Mouse (Mus musculus) heart, postnatal 36 days (tissue): ENCODE measurements around the gene Tgfa. TPM values are rescaled to one million over a fixed set of nuclear protein-coding genes. Genes with fewer than 3 reads are reported as not detected.
A peak's percentile ranks its signal among the peaks of the same experiment; 100 is the strongest.

Experiments
- DNase-seq, 2 experiments: peaks; one replicate each; pipeline ENCODE4 v3.0.0; 2021 to 2022
- intact Hi-C: fragments of 180-260 bp; cut with DNase I; formaldehyde crosslinking; loops from one replicate; pipeline ENCODE4 v1.15.1; 2025
- total RNA-seq, 2 experiments: library from RNA; stranded (reverse); gene quantifications; 2 replicates each; pipeline ENCODE4 v1.2.3; 2021

Gene Tgfa
- total RNA-seq, 2 experiments from 2014 or later, result 1.1 to 1.4 TPM

- intact Hi-C loops, result no loop called here
- no peak for DNase-seq
Measured at GRCm38 (mm10) chr6:86186106-86186955, 8.7 kb upstream of the Tgfa start.

GRCm38 (mm10) chr6:86188741-86189480 lies 6.1 kb upstream of the Tgfa start:
- intact Hi-C loops, result no loop called here
- no peak for DNase-seq

GRCm38 (mm10) chr6:86190622-86191021 lies 4.4 kb upstream of the Tgfa start:
- no peak for DNase-seq
- intact Hi-C loops, result no loop called here

GRCm38 (mm10) chr6:86192978-86193377 lies 2.0 kb upstream of the Tgfa start:
- intact Hi-C loops, result no loop called here
- no peak for DNase-seq

GRCm38 (mm10) chr6:86193879-86194278 lies 1.1 kb upstream of the Tgfa start:
- peak; percentile 33 to 62 for DNase-seq
- intact Hi-C loops, result no loop called here

- intact Hi-C loops, result loop anchor here (5.0 kb wide), 1 partner anchor 166 kb away; no protein-coding TSS in a partner anchor
- no peak for DNase-seq
Measured at GRCm38 (mm10) chr6:86196034-86196433, 1.0 kb downstream of the Tgfa start.

- intact Hi-C loops, result loop anchor here (5.0 kb wide), 1 partner anchor 165 kb away; no protein-coding TSS in a partner anchor
- no peak for DNase-seq
Measured at GRCm38 (mm10) chr6:86197150-86197862, 2.3 kb downstream of the Tgfa start.

- DNase-seq, result no peak
- intact Hi-C loops, result no loop called here
Measured at GRCm38 (mm10) chr6:86200934-86201333, 5.9 kb downstream of the Tgfa start.

GRCm38 (mm10) chr6:86203101-86203500 lies 8.1 kb downstream of the Tgfa start:
- intact Hi-C loops, result no loop called here
- DNase-seq, result no peak

- DNase-seq, result no peak
- intact Hi-C loops, result no loop called here
Measured at GRCm38 (mm10) chr6:86206014-86206413, 11.0 kb downstream of the Tgfa start.

- no peak for DNase-seq
- intact Hi-C loops, result no loop called here
Measured at GRCm38 (mm10) chr6:86206985-86207384, 12.0 kb downstream of the Tgfa start.

- intact Hi-C loops, result no loop called here
- DNase-seq, result no peak
Measured at GRCm38 (mm10) chr6:86209133-86210016, 14.4 kb downstream of the Tgfa start.

GRCm38 (mm10) chr6:86210017-86210408 lies 15.0 kb downstream of the Tgfa start:
- intact Hi-C loops, result no loop called here
- DNase-seq, result no peak

- intact Hi-C loops, result no loop called here
- no peak for DNase-seq
Measured at GRCm38 (mm10) chr6:86210619-86211018, 15.6 kb downstream of the Tgfa start.

GRCm38 (mm10) chr6:86211081-86211763 lies 16.2 kb downstream of the Tgfa start:
- intact Hi-C loops, result no loop called here
- DNase-seq, result no peak

- no peak for DNase-seq
- intact Hi-C loops, result no loop called here
Measured at GRCm38 (mm10) chr6:86212871-86213640, 18.0 kb downstream of the Tgfa start.

GRCm38 (mm10) chr6:86218066-86218465 lies 23.0 kb downstream of the Tgfa start:
- DNase-seq, result no peak
- intact Hi-C loops, result no loop called here

GRCm38 (mm10) chr6:86218739-86219138 lies 23.7 kb downstream of the Tgfa start:
- DNase-seq, result no peak
- intact Hi-C loops, result no loop called here

GRCm38 (mm10) chr6:86219494-86219893 lies 24.5 kb downstream of the Tgfa start:
- intact Hi-C loops, result no loop called here

More at GRCm38 (mm10) chr6:86219494-86219893, 24.5 kb downstream of the Tgfa start:
- peak; percentile 22 to 35 for DNase-seq
